Comparison of ENCODE assay signal across 8 mouse cellular contexts in the genomic region with DNA sequence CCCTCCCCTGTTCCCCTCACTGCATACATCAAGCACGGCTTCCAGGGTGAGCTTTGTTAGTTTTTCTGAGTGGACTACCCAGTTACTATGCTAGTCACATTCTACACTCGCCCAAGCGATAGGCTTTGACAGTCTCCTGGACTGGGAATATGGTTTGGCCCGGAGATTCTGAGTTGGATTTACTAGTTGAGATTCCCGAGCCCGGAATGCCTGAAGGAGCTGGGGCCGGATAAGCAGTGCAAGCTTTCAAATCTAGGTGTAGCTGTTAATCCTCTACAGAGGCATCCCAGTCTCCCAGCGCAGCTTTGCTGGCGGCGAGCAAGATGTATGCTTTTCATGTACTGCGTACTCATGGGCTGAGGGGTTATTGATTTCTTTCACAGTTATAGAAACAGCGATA. TPM values are rescaled to one million over a fixed set of nuclear protein-coding genes. Genes with fewer than 3 reads are reported as not detected.
DNase-seq lines count a peak whose midpoint lies in the region; ATAC-seq and TF ChIP-seq lines count a peak whose summit lies in the region.

No protein-coding gene starts in this region.

- peaks cover 3% of the 10 kb centered on the region; the same call in 1 of the 2 replicates for H3K4me1 ChIP-seq in heart, postnatal 0 days (ENCODE audit: control insufficient read depth, insufficient read depth)
- H3K4me1 ChIP-seq in liver, embryonic 12.5 days = no peaks in the 10 kb centered on the region; the same call in 1 of the 2 replicates
- H3K4me1 ChIP-seq in neural tube, embryonic 13.5 days (replicated peaks) = peaks cover 35% of the 10 kb centered on the region

- H3K27ac ChIP-seq in heart, postnatal 0 days (ENCODE audit: low read depth) = no peak overlapping the region
- H3K27ac ChIP-seq in liver, embryonic 12.5 days = no peak overlapping the region
- H3K27ac ChIP-seq in neural tube, embryonic 13.5 days (replicated peaks) = peak overlapping the region; percentile 89

- no peaks in the 10 kb centered on the region for H3K9me3 ChIP-seq in heart, postnatal 0 days (replicated peaks; ENCODE audit: control insufficient read depth, low read length)
- no peaks in the 10 kb centered on the region for H3K9me3 ChIP-seq in liver, embryonic 12.5 days (replicated peaks)
- H3K9me3 ChIP-seq in neural tube, embryonic 13.5 days = no peaks in the 10 kb centered on the region

- ATAC-seq in heart, postnatal 0 days (ENCODE audit: insufficient read depth, low read depth) = no peak
- ATAC-seq in liver, embryonic 12.5 days = no peak
- ATAC-seq in neural tube, embryonic 13.5 days (ENCODE audit: low read depth) = peak; percentile 74

- TF ChIP-seq EP300 in heart, postnatal 0 days (IDR thresholded peaks at IDR 0.05; ENCODE audit: low read depth) = no peak

- peak overlapping the region; percentile 45 for H3K9ac ChIP-seq in heart, postnatal 0 days (replicated peaks; ENCODE audit: low read depth, low read length)
- 0 out of 2 replicates have a peak overlapping the region, but pooled peaks have one; percentile 22 for H3K9ac ChIP-seq in liver, embryonic 12.5 days
- H3K9ac ChIP-seq in neural tube, embryonic 13.5 days = peak overlapping the region; percentile 85

- DNase-seq in gastrocnemius, postnatal 4 days (ENCODE audit: low spot score in 2 of 2) = peak; percentile 18 to 31
- no peak for DNase-seq in gastrocnemius, postnatal 14 days
- DNase-seq in embryo, embryonic 10 days (ENCODE audit: low spot score) = peak; percentile 54
- peak; percentile 30 for DNase-seq in heart, postnatal 0 days (ENCODE audit: low spot score)
- DNase-seq in large intestine, adult 2 months (ENCODE audit: low read depth, low spot score) = peak; percentile 31
- DNase-seq in spleen, postnatal 14 days (ENCODE audit: low spot score in 2 of 2) = no peak

- H3K4me3 ChIP-seq in heart, postnatal 0 days (ENCODE audit: low read depth, low read length) = peak overlapping the region; percentile 61
- H3K4me3 ChIP-seq in liver, embryonic 12.5 days = peak overlapping the region; percentile 48
- peak overlapping the region; percentile 62 for H3K4me3 ChIP-seq in neural tube, embryonic 13.5 days

- no peaks in the 10 kb centered on the region for H3K36me3 ChIP-seq in heart, postnatal 0 days (replicated peaks; ENCODE audit: control insufficient read depth, insufficient read depth, low read length)
- no peaks in the 10 kb centered on the region for H3K36me3 ChIP-seq in liver, embryonic 12.5 days
- H3K36me3 ChIP-seq in neural tube, embryonic 13.5 days = no peaks in the 10 kb centered on the region

- 3% methylated on average over 12 of the region's 12 CpGs for WGBS in heart, postnatal 0 days
- WGBS in large intestine, adult 2 months = under 1% methylated on average over 12 of the region's 12 CpGs
- WGBS in liver, embryonic 12.5 days (ENCODE audit: insufficient replicate concordance) = 5% methylated on average over 12 of the region's 12 CpGs
- under 1% methylated on average over 12 of the region's 12 CpGs for WGBS in neural tube, embryonic 13.5 days

- H3K4me2 ChIP-seq in heart, postnatal 0 days (ENCODE audit: low read depth, low read length) = peak overlapping the region; percentile 84
- H3K4me2 ChIP-seq in liver, embryonic 12.5 days = peak overlapping the region; percentile 65
- H3K4me2 ChIP-seq in neural tube, embryonic 13.5 days = peak overlapping the region; percentile 63

- TF ChIP-seq CTCF in heart, postnatal 0 days (IDR thresholded peaks at IDR 0.05; ENCODE audit: low read depth) = no peak

- H3K27me3 ChIP-seq in heart, postnatal 0 days (ENCODE audit: control insufficient read depth, insufficient read depth, low read length) = no peaks in the 10 kb centered on the region
- no peaks in the 10 kb centered on the region; the same call in 1 of the 2 replicates for H3K27me3 ChIP-seq in liver, embryonic 12.5 days (replicated peaks)
- H3K27me3 ChIP-seq in neural tube, embryonic 13.5 days = no peaks in the 10 kb centered on the region

- intact Hi-C loops in gastrocnemius, postnatal 14 days (cut with DNase I; ENCODE audit: low total_unique reads) = no loop called here

RNA-seq across cellular contexts. Expression of gene Flrt3, which starts 0.8 kb away (rescaled TPM):
- total RNA-seq in gastrocnemius, postnatal 4 days (2021) = 1 to 10 TPM; 3.6 to 3.9 TPM
- 1 to 10 TPM in 1 of 2 experiments, under 1 TPM in 1; 0.80 to 1.6 TPM for total RNA-seq in gastrocnemius, postnatal 14 days (2021)
- 4.2 and 4.5 TPM in 2 replicates for total RNA-seq in heart, postnatal 0 days (2014; rRNA removed; ENCODE audit: low replicate concordance)
- 2.0 and 2.6 TPM in 2 replicates for polyA plus RNA-seq in heart, postnatal 0 days (2015; fragmentation: Nextera tagmentation; extraction: Ambion mirVana)
- 2.6 and 4.4 TPM in 2 replicates for polyA plus RNA-seq in large intestine, adult 2 months (2012; rRNA removed)
- 3.4 and 3.7 TPM in 2 replicates for polyA plus RNA-seq in liver, embryonic 12.5 days (2016; fragmentation: Nextera tagmentation; extraction: Ambion mirVana)
- polyA plus RNA-seq in neural tube, embryonic 13.5 days (2015; fragmentation: Nextera tagmentation; extraction: Ambion mirVana) = 36.2 and 42.3 TPM in 2 replicates

Comparison
In these comparisons a context has a peak if more than half of its experiments do, and no peak if none do; other contexts are left out.
1. DNase-seq: peak in gastrocnemius, postnatal 4 days (2 of 2), embryo, embryonic 10 days (single experiment), heart, postnatal 0 days (single experiment) and large intestine, adult 2 months (single experiment); none in gastrocnemius, postnatal 14 days (single experiment) and spleen, postnatal 14 days (0 of 2).
2. H3K9ac ChIP-seq: peak in every context shown above with its lines; median percentile 85 in neural tube, embryonic 13.5 days; 45 in heart, postnatal 0 days; 22 in liver, embryonic 12.5 days.
3. Peak in every context shown above with its lines, with median percentiles within 50 percentile points of each other: H3K4me2 ChIP-seq and H3K4me3 ChIP-seq.